Mouse (Mus musculus) heart, embryonic 12.5 days (tissue): Measurements from ENCODE around the gene Rmnd5b. TPM values are rescaled to one million over a fixed set of nuclear protein-coding genes. Genes with fewer than 3 reads are reported as not detected.
"Not testable (repeated sequence)": the region's sequence is repeated elsewhere in the genome, so short reads cannot be mapped to it uniquely, and the experiment has no call there.

Experiments
- ATAC-seq: fragments of 200-750 bp; cut with Nextera tagmentation; 2 replicates; pipeline ENCODE4 v1.8.0; 2017; ENCODE audit warnings: moderate TSS enrichment, moderate library complexity; ENCODE audit not compliant: insufficient number of reproducible peaks, low FRiP score
- H3K27ac ChIP-seq: fragments of 300-500 bp; sonication (generic); 2 replicates; pipeline ENCODE4 v1.5.1; 2016; ENCODE audit warnings: mild to moderate bottlenecking, moderate library complexity; ENCODE audit not compliant: poor library complexity, severe bottlenecking
- H3K27me3 ChIP-seq: fragments of 300-500 bp; sonication (generic); replicated peaks from 2 replicates; pipeline ENCODE4 v1.6.1; 2016; ENCODE audit warnings: mild to moderate bottlenecking, moderate library complexity
- H3K36me3 ChIP-seq: fragments of 300-500 bp; sonication (generic); 2 replicates; pipeline ENCODE4 v1.6.1; 2016; ENCODE audit warnings: mild to moderate bottlenecking, moderate library complexity
- H3K4me1 ChIP-seq: fragments of 300-500 bp; sonication (generic); replicated peaks from 2 replicates; pipeline ENCODE4 v1.6.1; 2016; ENCODE audit warnings: mild to moderate bottlenecking
- H3K4me2 ChIP-seq: fragments of 300-500 bp; sonication (generic); 2 replicates; pipeline ENCODE4 v1.6.1; 2016; ENCODE audit warnings: mild to moderate bottlenecking, moderate library complexity
- H3K4me3 ChIP-seq: fragments of 300-500 bp; sonication (generic); 2 replicates; pipeline ENCODE4 v1.5.1; 2016; ENCODE audit warnings: mild to moderate bottlenecking
- H3K9ac ChIP-seq: fragments of 300-500 bp; sonication (generic); 2 replicates; pipeline ENCODE4 v1.6.1; 2016; ENCODE audit warnings: mild to moderate bottlenecking, moderate library complexity
- H3K9me3 ChIP-seq: fragments of 300-500 bp; sonication (generic); replicated peaks from 2 replicates; pipeline ENCODE4 v1.6.1; 2016; ENCODE audit warnings: mild to moderate bottlenecking, moderate library complexity
- WGBS: fragments of 180-500 bp; shearing (Covaris S2); methylation state at CpG from one replicate; pipeline ENCODE4 v1.1.7; 2016; 5-methylcytosine and 5-hydroxymethylcytosine counted together
- polyA plus RNA-seq: library from polyadenylated mRNA; unstranded; fragments of >200 nt; fragmentation: Nextera tagmentation; extraction: Ambion mirVana; gene quantifications from 2 replicates; pipeline ENCODE4 v1.2.1, GENCODE M21; 2016

Rmnd5b gene
- polyA plus RNA-seq, 1 experiment from 2014 or later, result 28.5 TPM

DNA sequence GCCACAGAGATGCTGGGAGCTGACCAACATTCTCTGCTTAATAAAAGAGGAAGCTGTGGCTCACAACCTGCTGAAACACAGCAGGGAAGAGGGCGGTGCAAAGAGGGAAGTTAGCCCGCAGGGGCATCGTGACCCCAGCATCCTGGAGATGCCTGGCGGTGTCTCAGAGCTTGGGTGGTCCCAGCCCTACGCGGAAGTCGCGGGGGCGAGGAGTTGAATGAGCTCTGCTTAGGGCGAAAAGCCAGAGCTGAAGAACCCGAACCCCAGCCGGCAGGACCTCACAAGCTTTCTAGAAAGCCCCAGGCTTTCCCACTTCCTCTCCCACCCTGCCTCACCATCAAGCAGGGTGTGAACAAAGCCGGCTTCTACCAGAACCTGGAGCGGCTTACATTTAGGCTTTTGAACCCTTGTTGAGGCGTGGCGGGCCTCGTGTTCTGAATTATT lies 2.3 kb upstream of the Rmnd5b start:
- no peak for ATAC-seq
- H3K4me3 ChIP-seq, result peak overlapping the region; percentile 29
- H3K27ac ChIP-seq, result 0 out of 2 replicates have a peak overlapping the region, but pooled peaks have one; percentile 16
- no peaks in the 10 kb centered on the region for H3K9me3 ChIP-seq
- H3K4me1 ChIP-seq, result peaks cover 21% of the 10 kb centered on the region
- WGBS, result 5% methylated on average over 17 of the region's 17 CpGs
- peak overlapping the region; percentile 64; the same call in 1 of the 2 replicates for H3K9ac ChIP-seq
- H3K27me3 ChIP-seq, result no peaks in the 10 kb centered on the region
- H3K36me3 ChIP-seq, result no peaks in the 10 kb centered on the region
- H3K4me2 ChIP-seq, result peak overlapping the region; percentile 55

DNA sequence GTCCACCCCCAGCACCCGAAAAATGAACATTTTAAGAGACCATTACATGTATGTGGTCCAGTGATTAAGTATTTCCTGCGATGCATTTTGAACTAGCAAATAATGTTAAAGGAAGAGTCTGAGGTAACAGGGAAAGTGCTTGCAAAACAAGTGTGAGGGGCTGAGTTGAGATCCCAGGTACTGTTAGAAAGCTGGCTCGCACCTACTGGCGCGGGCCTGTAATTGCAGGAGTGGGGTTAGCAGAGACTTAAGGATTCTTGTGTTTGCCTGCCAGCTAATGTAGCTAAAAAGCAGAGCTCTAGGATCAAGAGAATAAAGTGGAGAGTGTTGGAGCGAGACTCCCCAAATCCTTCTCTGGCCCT lies 608 bp upstream of the Rmnd5b start:
- 4% methylated on average over 6 of the region's 6 CpGs for WGBS
- Histone ChIP-seq H3K4me3 (peak overlapping the region; percentile 73), H3K27me3 (no peaks in the 10 kb centered on the region), H3K4me1 (peaks cover 20% of the 10 kb centered on the region), H3K4me2 (peak overlapping the region; percentile 68), H3K9ac (peak overlapping the region; percentile 76), H3K36me3 (0 out of 2 replicates have a peak, but pooled peaks cover 3% of the 10 kb centered on the region), H3K27ac (peak overlapping the region; percentile 65), H3K9me3 (no peaks in the 10 kb centered on the region)
- ATAC-seq, result 0 out of 2 replicates have a peak, but pooled peaks have one; percentile 48

DNA sequence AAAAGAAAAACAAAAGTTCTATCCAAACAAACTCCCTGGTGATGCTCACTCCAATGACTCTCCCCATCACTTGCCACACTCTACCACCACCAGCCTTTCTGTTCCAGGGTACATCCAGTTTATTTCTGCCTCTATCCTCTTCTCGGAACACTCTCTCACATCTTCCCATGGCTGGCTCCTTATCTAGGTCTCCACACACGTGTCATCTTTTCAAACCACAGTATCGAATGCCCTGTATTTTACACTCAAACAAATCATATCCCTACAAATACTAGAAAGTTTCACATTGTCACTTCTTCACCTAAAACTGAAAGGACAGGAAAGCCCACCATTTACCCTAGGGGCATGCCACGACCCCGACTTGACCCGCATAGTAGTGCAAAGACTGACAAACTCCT lies 570 bp downstream of the Rmnd5b start:
- Histone ChIP-seq H3K4me2 (peak overlapping the region; percentile 68), H3K27ac (no peak overlapping the region), H3K9ac (peak overlapping the region; percentile 76), H3K4me3 (peak overlapping the region; percentile 73), H3K4me1 (peaks cover 20% of the 10 kb centered on the region), H3K9me3 (no peaks in the 10 kb centered on the region), H3K27me3 (no peaks in the 10 kb centered on the region), H3K36me3 (0 out of 2 replicates have a peak, but pooled peaks cover 6% of the 10 kb centered on the region)
- WGBS, result 8% methylated on average over 6 of the region's 6 CpGs
- ATAC-seq, result no peak

DNA sequence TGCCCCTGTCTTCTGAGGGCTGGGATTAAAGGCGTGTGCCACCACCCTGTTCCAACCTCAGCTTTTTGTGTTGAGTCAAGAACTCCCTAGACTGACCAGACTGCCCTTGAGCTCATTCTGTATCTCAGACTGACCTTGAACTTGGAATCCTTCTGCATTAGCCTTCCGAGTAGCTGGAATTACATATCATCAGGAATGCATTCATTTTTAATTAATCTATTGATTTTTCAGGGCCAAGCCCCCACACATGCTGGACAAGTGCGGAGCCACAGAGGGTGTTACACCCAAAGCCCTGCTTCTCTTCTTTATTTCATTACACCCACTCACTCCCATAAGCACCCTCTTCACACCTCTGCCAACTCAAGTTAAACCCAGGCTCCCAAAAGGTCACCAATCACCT lies 2.0 kb downstream of the Rmnd5b start:
- H3K27me3 ChIP-seq, result no peaks in the 10 kb centered on the region
- no peaks in the 10 kb centered on the region for H3K9me3 ChIP-seq
- no peak overlapping the region for H3K9ac ChIP-seq
- H3K4me2 ChIP-seq, result no peak overlapping the region
- H3K4me1 ChIP-seq, result peaks cover 23% of the 10 kb centered on the region
- no peak overlapping the region for H3K4me3 ChIP-seq
- 82% methylated on average over 3 of the region's 3 CpGs for WGBS
- no peak for ATAC-seq
- no peak overlapping the region for H3K27ac ChIP-seq
- H3K36me3 ChIP-seq, result peaks cover 20% of the 10 kb centered on the region; the same call in 1 of the 2 replicates

DNA sequence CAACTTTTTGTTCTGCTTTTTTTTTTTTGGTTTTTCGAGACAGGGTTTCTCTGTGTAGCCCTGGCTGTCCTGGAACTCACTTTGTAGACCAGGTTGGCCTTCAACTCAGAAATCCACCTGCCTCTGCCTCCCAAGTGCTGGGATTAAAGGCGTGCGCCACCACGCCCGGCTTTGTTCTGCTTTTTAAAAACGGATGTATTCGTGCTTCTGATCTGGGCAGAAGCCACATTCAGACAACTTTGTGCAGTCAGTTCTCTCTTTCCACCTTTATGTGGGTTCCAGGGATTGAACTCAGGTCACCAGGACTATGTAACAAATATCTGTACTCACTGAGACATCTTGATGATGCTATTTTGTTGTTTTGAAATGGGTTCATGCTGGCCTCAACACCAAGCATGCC lies 2.5 kb downstream of the Rmnd5b start:
- H3K9ac ChIP-seq, H3K9me3 ChIP-seq, H3K27me3 ChIP-seq, ATAC-seq, H3K27ac ChIP-seq, H3K4me3 ChIP-seq, H3K4me2 ChIP-seq: not testable (repeated sequence)
- H3K4me1 ChIP-seq, result peaks cover 23% of the 10 kb centered on the region
- 95% methylated on average over 7 of the region's 7 CpGs for WGBS
- H3K36me3 ChIP-seq, result peaks cover 23% of the 10 kb centered on the region; the same call in 1 of the 2 replicates

DNA sequence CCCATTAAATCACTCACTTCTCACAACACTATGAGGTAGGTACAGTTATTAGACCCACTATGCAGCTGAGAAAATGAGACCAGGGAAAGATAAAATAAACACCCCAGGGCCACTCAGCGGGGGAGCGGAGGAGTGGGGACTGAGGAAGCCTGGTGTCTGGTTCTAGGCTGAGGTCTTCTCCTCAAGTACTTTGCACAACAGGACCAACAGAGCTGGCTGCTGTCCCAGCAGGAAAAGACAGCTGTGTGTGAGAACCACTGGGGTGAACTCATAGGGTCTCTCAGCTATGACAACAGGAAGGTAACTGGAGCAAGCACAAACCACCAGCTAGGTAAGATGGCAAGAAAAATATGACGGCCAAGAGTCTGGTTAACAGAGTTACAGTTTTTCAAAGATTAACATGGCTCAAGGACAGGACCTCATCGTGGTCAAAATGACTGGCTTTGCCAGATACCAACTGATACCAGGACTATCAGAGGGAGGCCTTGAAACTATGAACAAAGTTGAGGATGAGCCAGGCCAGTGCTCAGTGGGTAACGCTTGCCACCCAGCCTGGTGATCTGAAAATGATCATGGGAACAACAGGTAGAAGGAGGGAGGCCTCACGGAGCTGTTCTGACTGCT lies 3.5 kb downstream of the Rmnd5b start:
- no peak for ATAC-seq
- no peaks in the 10 kb centered on the region for H3K27me3 ChIP-seq
- no peak overlapping the region for H3K4me3 ChIP-seq
- peaks cover 17% of the 10 kb centered on the region; the same call in 1 of the 2 replicates for H3K4me1 ChIP-seq
- H3K36me3 ChIP-seq, result peaks cover 32% of the 10 kb centered on the region
- H3K4me2 ChIP-seq, result no peak overlapping the region
- H3K27ac ChIP-seq, result no peak overlapping the region
- no peaks in the 10 kb centered on the region for H3K9me3 ChIP-seq
- no peak overlapping the region for H3K9ac ChIP-seq
- 79% methylated on average over 6 of the region's 6 CpGs for WGBS

DNA sequence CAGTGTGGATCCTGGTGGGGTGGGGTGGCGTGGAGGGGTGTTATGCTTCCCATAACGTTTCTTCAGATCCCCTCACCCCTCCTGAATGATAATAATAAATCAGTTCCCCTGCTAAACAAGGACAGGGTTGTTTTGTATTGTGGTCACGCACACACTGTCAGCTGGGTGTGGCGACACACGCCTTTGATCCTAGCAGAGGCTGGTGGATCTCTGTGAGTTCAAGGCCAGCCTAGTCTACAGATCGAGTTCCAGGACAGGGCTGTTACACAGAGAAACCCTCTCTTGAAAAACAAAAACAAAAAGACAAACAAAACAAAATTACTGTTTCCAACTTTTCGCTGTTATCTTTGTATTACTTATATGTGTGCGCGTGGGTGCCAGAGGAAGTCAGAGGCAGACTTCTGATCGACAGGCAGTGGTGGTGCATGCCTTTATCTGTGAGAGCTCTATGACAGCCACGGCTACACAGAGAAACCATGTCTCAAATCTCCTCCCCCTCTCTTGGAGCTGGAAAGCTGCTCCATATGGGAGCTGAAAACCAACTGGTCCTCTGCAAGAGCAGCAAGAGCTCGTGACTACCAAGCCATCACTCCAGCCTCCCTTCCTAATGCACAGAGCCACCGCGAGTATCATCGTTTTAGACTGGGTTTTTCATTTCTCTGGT lies 5.9 kb downstream of the Rmnd5b start:
- H3K4me3 ChIP-seq, result no peak overlapping the region
- WGBS, result 78% methylated on average over 15 of the region's 15 CpGs
- ATAC-seq, result no peak
- H3K36me3 ChIP-seq, result peaks cover 55% of the 10 kb centered on the region
- H3K27me3 ChIP-seq, result no peaks in the 10 kb centered on the region
- H3K9me3 ChIP-seq, result no peaks in the 10 kb centered on the region
- no peak overlapping the region for H3K4me2 ChIP-seq
- no peak overlapping the region for H3K27ac ChIP-seq
- H3K4me1 ChIP-seq, result peaks cover 18% of the 10 kb centered on the region; the same call in 1 of the 2 replicates
- H3K9ac ChIP-seq, result no peak overlapping the region

DNA sequence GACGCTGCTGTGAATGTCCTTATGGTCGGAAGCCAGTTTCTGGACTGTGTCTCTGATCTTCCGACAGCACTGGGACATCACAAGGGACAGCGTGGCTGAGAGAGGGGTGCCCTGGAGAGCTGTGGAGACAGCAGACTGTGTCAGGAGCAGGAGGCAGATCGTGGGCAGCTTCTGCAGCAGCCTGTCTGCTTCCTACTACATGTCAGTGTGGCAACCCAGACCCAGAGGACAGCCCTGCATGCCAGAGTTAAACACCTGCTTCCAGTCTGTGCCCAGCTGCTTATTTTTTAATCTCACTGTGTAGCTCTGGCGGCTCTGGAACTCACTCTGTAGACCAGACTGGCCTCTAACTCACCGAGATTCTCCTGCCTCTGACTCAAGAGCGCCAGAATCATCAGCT lies 7.8 kb downstream of the Rmnd5b start:
- no peak for ATAC-seq
- Histone ChIP-seq H3K27me3 (no peaks in the 10 kb centered on the region), H3K4me3 (no peak overlapping the region), H3K9ac (no peak overlapping the region), H3K4me2 (no peak overlapping the region), H3K9me3 (no peaks in the 10 kb centered on the region), H3K36me3 (peaks cover 74% of the 10 kb centered on the region), H3K4me1 (0 out of 2 replicates have a peak, but pooled peaks cover 11% of the 10 kb centered on the region), H3K27ac (no peak overlapping the region)
- WGBS, result 77% methylated on average over 8 of the region's 8 CpGs

DNA sequence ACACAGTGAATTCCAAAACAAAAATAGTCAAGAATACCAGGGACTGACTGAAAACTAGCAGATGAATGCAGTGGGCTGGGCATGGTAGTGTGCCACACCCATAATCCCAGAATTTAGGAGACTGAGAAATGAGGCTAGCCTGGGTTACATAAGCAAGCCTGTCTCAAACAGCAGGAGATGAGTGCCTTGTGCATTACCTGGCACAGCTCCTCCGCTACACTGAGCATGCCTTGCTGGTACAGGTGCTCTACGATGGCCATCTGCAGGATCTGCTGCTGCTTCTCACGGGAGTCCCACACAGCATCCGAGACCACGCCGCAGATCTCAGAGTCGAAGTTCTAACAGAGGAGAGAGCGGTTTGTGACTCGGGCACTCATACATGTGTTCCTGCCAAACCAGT lies 8.3 kb downstream of the Rmnd5b start:
- Histone ChIP-seq H3K4me3 (no peak overlapping the region), H3K27me3 (no peaks in the 10 kb centered on the region), H3K27ac (no peak overlapping the region), H3K9me3 (no peaks in the 10 kb centered on the region), H3K4me2 (no peak overlapping the region), H3K4me1 (0 out of 2 replicates have a peak, but pooled peaks cover 11% of the 10 kb centered on the region), H3K9ac (no peak overlapping the region), H3K36me3 (peaks cover 75% of the 10 kb centered on the region)
- 90% methylated on average over 9 of the region's 9 CpGs for WGBS
- ATAC-seq, result no peak

DNA sequence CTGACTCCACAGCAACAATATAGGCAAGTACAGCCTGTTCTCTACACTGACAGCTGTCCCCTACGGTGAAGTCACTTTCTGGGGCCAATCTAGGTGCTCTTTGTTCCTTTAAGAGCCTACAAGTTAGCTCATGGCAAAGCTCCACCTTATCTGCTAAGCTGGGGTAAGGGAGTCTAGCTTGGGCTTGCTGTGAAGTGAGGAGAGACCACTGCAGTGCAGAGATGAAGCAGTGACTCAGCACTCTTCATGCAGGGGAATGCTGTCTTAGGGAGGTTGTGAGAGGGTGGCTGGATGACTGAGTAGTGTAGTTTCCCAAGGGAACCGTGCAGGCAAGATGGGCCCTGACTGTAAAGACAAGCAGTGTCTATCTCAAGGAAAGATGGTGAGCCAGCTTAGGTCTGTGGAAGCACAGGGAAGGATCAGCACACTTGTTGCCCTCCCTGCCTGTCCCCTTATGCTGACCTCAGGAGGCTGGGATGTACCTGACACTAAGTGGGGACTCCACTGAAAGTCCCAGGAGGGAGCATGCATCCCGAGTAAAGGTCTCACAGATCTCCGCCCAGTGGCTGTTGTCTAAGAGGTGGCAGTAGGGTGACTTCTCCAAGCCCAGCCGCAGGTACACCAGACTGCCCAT lies 10.4 kb downstream of the Rmnd5b start:
- Histone ChIP-seq H3K9me3 (no peaks in the 10 kb centered on the region), H3K27me3 (no peaks in the 10 kb centered on the region), H3K27ac (no peak overlapping the region), H3K4me1 (peaks cover 20% of the 10 kb centered on the region), H3K4me3 (no peak overlapping the region), H3K4me2 (no peak overlapping the region), H3K9ac (no peak overlapping the region), H3K36me3 (peaks cover 85% of the 10 kb centered on the region)
- ATAC-seq, result peak; percentile 56; the same call in 1 of the 2 replicates
- WGBS, result 68% methylated on average over 5 of the region's 5 CpGs

DNA sequence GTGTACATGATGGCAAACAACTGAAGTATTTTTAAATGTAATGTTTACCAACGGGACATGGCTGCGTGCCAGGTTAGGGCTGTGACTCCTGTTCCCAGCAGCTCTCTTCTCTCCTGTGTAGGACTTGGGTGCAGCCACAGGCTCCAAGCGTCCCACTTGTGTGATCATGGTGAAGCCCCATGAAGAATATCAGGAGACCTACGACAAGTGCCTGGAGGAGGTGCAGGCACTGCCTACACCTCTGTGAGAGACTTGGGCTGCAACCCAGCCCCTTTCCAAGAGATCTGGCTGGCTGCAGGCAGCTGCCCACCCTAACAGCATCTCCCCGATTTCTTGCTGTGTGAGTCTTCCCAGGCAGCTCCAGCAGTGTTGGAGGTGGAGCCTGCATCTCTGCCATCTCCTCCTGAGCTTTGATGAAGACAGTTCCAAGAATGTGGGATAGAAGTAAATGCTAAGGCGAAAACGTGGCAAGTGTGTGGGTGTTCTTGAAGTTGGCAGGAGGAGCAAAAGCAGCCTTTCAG lies 12.7 kb downstream of the Rmnd5b start:
- Histone ChIP-seq H3K4me2 (no peak overlapping the region), H3K27me3 (no peaks in the 10 kb centered on the region), H3K9ac (no peak overlapping the region), H3K36me3 (peaks cover 64% of the 10 kb centered on the region), H3K27ac (no peak overlapping the region), H3K9me3 (no peaks in the 10 kb centered on the region), H3K4me1 (peaks cover 23% of the 10 kb centered on the region), H3K4me3 (no peak overlapping the region)
- 89% methylated on average over 7 of the region's 7 CpGs for WGBS
- ATAC-seq, result no peak
